Mouse (Mus musculus): ENCODE measurements at regions not wholly inside any gene's neighbourhood (a gene's known extent, or its start where the extent isn't known, plus 50 kb on each side); places are given as distances from the start of the nearest gene placed in this dataset.

GRCm38 (mm10) chr6:51701253-51702020 lies 177.7 kb downstream of the Snx10 start:
- DNase-seq (ENCODE audit: low spot score): no peak

GRCm38 (mm10) chr6:51702456-51703171 lies 178.9 kb downstream of the Snx10 start:
- no peak for DNase-seq (ENCODE audit: low spot score)

GRCm38 (mm10) chr6:51708011-51708410 lies 184.3 kb downstream of the Snx10 start:
- DNase-seq (ENCODE audit: low spot score): no peak

- DNase-seq (ENCODE audit: low spot score): no peak
Measured at GRCm38 (mm10) chr6:51708668-51709339, 185.1 kb downstream of the Snx10 start.

GRCm38 (mm10) chr6:51709340-51710067 lies 185.8 kb downstream of the Snx10 start:
- peak; percentile 36 for DNase-seq (ENCODE audit: low spot score)

GRCm38 (mm10) chr6:51710153-51710552 lies 186.5 kb downstream of the Snx10 start:
- DNase-seq (ENCODE audit: low spot score): no peak

GRCm38 (mm10) chr6:51710926-51711615 lies 187.4 kb downstream of the Snx10 start:
- peak; percentile 38 for DNase-seq (ENCODE audit: low spot score)

- DNase-seq (ENCODE audit: low spot score): peak; percentile 11
Measured at GRCm38 (mm10) chr6:51711616-51711970, 187.9 kb downstream of the Snx10 start.

GRCm38 (mm10) chr6:51715158-51715840 lies 191.6 kb downstream of the Snx10 start:
- DNase-seq (ENCODE audit: low spot score): no peak

GRCm38 (mm10) chr6:51717386-51717785 lies 193.7 kb downstream of the Snx10 start:
- no peak for DNase-seq (ENCODE audit: low spot score)

GRCm38 (mm10) chr6:51720705-51721104 lies 197.0 kb downstream of the Snx10 start:
- DNase-seq (ENCODE audit: low spot score): no peak

- no peak for DNase-seq (ENCODE audit: low spot score)
Measured at GRCm38 (mm10) chr6:51723053-51723452, 199.4 kb downstream of the Snx10 start.

- no peak for DNase-seq (ENCODE audit: low spot score)
Measured at GRCm38 (mm10) chr6:51727191-51727590, 203.5 kb downstream of the Snx10 start.

- no peak for DNase-seq (ENCODE audit: low spot score)
Measured at GRCm38 (mm10) chr6:51728816-51729562, 205.3 kb downstream of the Snx10 start.

- DNase-seq (ENCODE audit: low spot score): no peak
Measured at GRCm38 (mm10) chr6:51730564-51731351, 207.1 kb downstream of the Snx10 start.

- DNase-seq (ENCODE audit: low spot score): peak; percentile 28
Measured at GRCm38 (mm10) chr6:51732298-51732895, 208.7 kb downstream of the Snx10 start.

- DNase-seq (ENCODE audit: low spot score): no peak
Measured at GRCm38 (mm10) chr6:51736051-51736450, 212.3 kb downstream of the Snx10 start.

GRCm38 (mm10) chr6:51743105-51743660 lies 219.5 kb downstream of the Snx10 start:
- DNase-seq (ENCODE audit: low spot score): no peak

- DNase-seq (ENCODE audit: low spot score): no peak
Measured at GRCm38 (mm10) chr6:51744607-51745006, 220.9 kb downstream of the Snx10 start.

Measured in ovary, postnatal 36 days (tissue).